Mouse (Mus musculus) forebrain, embryonic 13.5 days (tissue): ENCODE data around the gene Hsd17b11. TPM values are rescaled to one million over a fixed set of nuclear protein-coding genes. Genes with fewer than 3 reads are reported as not detected.

Experiments used
- ATAC-seq: fragments of 200-750 bp; cut with Nextera tagmentation; 2 replicates; pipeline ENCODE4 v1.8.0; 2017
- H3K27ac ChIP-seq: fragments of 300-500 bp; sonication (generic); 2 replicates; pipeline ENCODE4 v1.5.1; 2015; ENCODE audit warnings: inconsistent platforms, mild to moderate bottlenecking, moderate library complexity
- H3K27me3 ChIP-seq: fragments of 300-500 bp; sonication (generic); 2 replicates; pipeline ENCODE4 v1.6.1; 2015; ENCODE audit warnings: mild to moderate bottlenecking, inconsistent platforms
- H3K36me3 ChIP-seq: fragments of 300-500 bp; sonication (generic); 2 replicates; pipeline ENCODE4 v1.6.1; 2015; ENCODE audit warnings: mild to moderate bottlenecking, inconsistent platforms; ENCODE audit not compliant: poor library complexity, severe bottlenecking
- H3K4me1 ChIP-seq: fragments of 300-500 bp; sonication (generic); 2 replicates; pipeline ENCODE4 v1.6.1; 2015; ENCODE audit warnings: inconsistent platforms
- H3K4me2 ChIP-seq: fragments of 300-500 bp; sonication (generic); 2 replicates; pipeline ENCODE4 v1.6.1; 2015; ENCODE audit warnings: inconsistent platforms, mild to moderate bottlenecking, moderate library complexity
- H3K4me3 ChIP-seq: fragments of 300-500 bp; sonication (generic); 2 replicates; pipeline ENCODE4 v1.5.1; 2015; ENCODE audit warnings: mild to moderate bottlenecking, inconsistent platforms
- H3K9ac ChIP-seq: fragments of 300-500 bp; sonication (generic); 2 replicates; pipeline ENCODE4 v1.6.1; 2015; ENCODE audit warnings: mild to moderate bottlenecking, inconsistent platforms
- H3K9me3 ChIP-seq: fragments of 300-500 bp; sonication (generic); replicated peaks from 2 replicates; pipeline ENCODE4 v1.6.1; 2016; ENCODE audit warnings: inconsistent platforms
- WGBS: fragments of 180-500 bp; shearing (Covaris S2); methylation state at CpG from one replicate; pipeline ENCODE4 v1.1.7; 2015; 5-methylcytosine and 5-hydroxymethylcytosine counted together
- polyA plus RNA-seq: library from polyadenylated mRNA; unstranded; fragments of >200 nt; fragmentation: Nextera tagmentation; extraction: Ambion mirVana; gene quantifications from 2 replicates; pipeline ENCODE4 v1.2.1, GENCODE M21; 2015

Gene Hsd17b11
- polyA plus RNA-seq: 0.77 and 1.1 TPM in 2 replicates

GRCm38 (mm10) chr5:104021597-104022378 is at the start of gene Hsd17b11:
Gene Hsd17b11 (minus strand): TSS chr5:104021919.
- peaks cover 25% of the 10 kb centered on the region for H3K27me3 ChIP-seq
- peaks cover 5% of the 10 kb centered on the region; the same call in 1 of the 2 replicates for H3K4me1 ChIP-seq
- H3K9me3 ChIP-seq: no peaks in the 10 kb centered on the region
- peak within 1 kb of the TSS; percentile 66 for H3K9ac ChIP-seq
- H3K4me3 ChIP-seq: peak within 1 kb of the TSS; percentile 51
- no peaks in the 10 kb centered on the region for H3K36me3 ChIP-seq
- peak; percentile 76 for ATAC-seq
- H3K4me2 ChIP-seq: peak within 1 kb of the TSS; percentile 81
- WGBS: 1% methylated on average over 31 of the region's 31 CpGs
- no peak within 1 kb of the TSS for H3K27ac ChIP-seq

GRCm38 (mm10) chr5:104071048-104071447 is 49.3 kb upstream of the Hsd17b11 start:
- Histone ChIP-seq H3K4me2 (no peak overlapping the region), H3K27me3 (no peaks in the 10 kb centered on the region), H3K9ac (no peak overlapping the region), H3K36me3 (no peaks in the 10 kb centered on the region), H3K4me3 (no peak overlapping the region), H3K27ac (no peak overlapping the region), H3K9me3 (no peaks in the 10 kb centered on the region), H3K4me1 (peaks cover 8% of the 10 kb centered on the region)
- WGBS: 77% methylated on average over 4 of the region's 4 CpGs
- no peak for ATAC-seq

- Histone ChIP-seq H3K4me3 (no peak overlapping the region), H3K4me1 (peaks cover 8% of the 10 kb centered on the region), H3K36me3 (peaks cover 6% of the 10 kb centered on the region), H3K9ac (no peak overlapping the region), H3K27ac (no peak overlapping the region), H3K4me2 (no peak overlapping the region), H3K27me3 (no peaks in the 10 kb centered on the region), H3K9me3 (no peaks in the 10 kb centered on the region)
- ATAC-seq: no peak
- 94% methylated on average over 7 of the region's 7 CpGs for WGBS
Observed at GRCm38 (mm10) chr5:104068751-104069150, 47.0 kb upstream of the Hsd17b11 start.

- no peak for ATAC-seq
- no peaks in the 10 kb centered on the region for H3K4me1 ChIP-seq
- no peaks in the 10 kb centered on the region for H3K27me3 ChIP-seq
- no peak overlapping the region for H3K4me2 ChIP-seq
- H3K4me3 ChIP-seq: no peak overlapping the region
- H3K9me3 ChIP-seq: no peaks in the 10 kb centered on the region
- no peak overlapping the region for H3K9ac ChIP-seq
- H3K36me3 ChIP-seq: peaks cover 51% of the 10 kb centered on the region
- WGBS: 81% methylated on average over 11 of the region's 11 CpGs
- H3K27ac ChIP-seq: no peak overlapping the region
Observed at GRCm38 (mm10) chr5:104062773-104063551, 41.2 kb upstream of the Hsd17b11 start.

GRCm38 (mm10) chr5:104061936-104062772 is 40.4 kb upstream of the Hsd17b11 start:
- no peak overlapping the region for H3K4me2 ChIP-seq
- H3K4me1 ChIP-seq: no peaks in the 10 kb centered on the region
- no peak for ATAC-seq
- H3K9ac ChIP-seq: no peak overlapping the region
- no peak overlapping the region for H3K27ac ChIP-seq
- 81% methylated on average over 13 of the region's 13 CpGs for WGBS
- H3K4me3 ChIP-seq: no peak overlapping the region
- H3K36me3 ChIP-seq: peaks cover 51% of the 10 kb centered on the region
- H3K9me3 ChIP-seq: no peaks in the 10 kb centered on the region
- no peaks in the 10 kb centered on the region for H3K27me3 ChIP-seq

GRCm38 (mm10) chr5:104060429-104060828 is 38.7 kb upstream of the Hsd17b11 start:
- Histone ChIP-seq H3K36me3 (peaks cover 51% of the 10 kb centered on the region), H3K4me1 (no peaks in the 10 kb centered on the region), H3K27ac (no peak overlapping the region), H3K9ac (no peak overlapping the region), H3K27me3 (no peaks in the 10 kb centered on the region), H3K4me3 (no peak overlapping the region), H3K9me3 (no peaks in the 10 kb centered on the region), H3K4me2 (no peak overlapping the region)
- no peak for ATAC-seq
- WGBS: 89% methylated on average over 5 of the region's 5 CpGs

GRCm38 (mm10) chr5:104059628-104060027 is 37.9 kb upstream of the Hsd17b11 start:
- no peak overlapping the region for H3K4me3 ChIP-seq
- H3K27ac ChIP-seq: no peak overlapping the region
- peaks cover 45% of the 10 kb centered on the region for H3K36me3 ChIP-seq
- H3K4me2 ChIP-seq: no peak overlapping the region
- H3K4me1 ChIP-seq: no peaks in the 10 kb centered on the region
- H3K9me3 ChIP-seq: no peaks in the 10 kb centered on the region
- 76% methylated on average over 9 of the region's 9 CpGs for WGBS
- no peaks in the 10 kb centered on the region for H3K27me3 ChIP-seq
- H3K9ac ChIP-seq: no peak overlapping the region
- ATAC-seq: no peak

GRCm38 (mm10) chr5:104058021-104058420 is 36.3 kb upstream of the Hsd17b11 start:
- Histone ChIP-seq H3K4me2 (no peak overlapping the region), H3K4me3 (no peak overlapping the region), H3K27me3 (no peaks in the 10 kb centered on the region), H3K9ac (no peak overlapping the region), H3K36me3 (peaks cover 37% of the 10 kb centered on the region), H3K9me3 (no peaks in the 10 kb centered on the region), H3K4me1 (no peaks in the 10 kb centered on the region), H3K27ac (no peak overlapping the region)
- 63% methylated on average over 15 of the region's 15 CpGs for WGBS
- ATAC-seq: no peak

GRCm38 (mm10) chr5:104056295-104056694 is 34.6 kb upstream of the Hsd17b11 start:
- no peak overlapping the region for H3K4me3 ChIP-seq
- no peaks in the 10 kb centered on the region for H3K4me1 ChIP-seq
- no peak overlapping the region for H3K27ac ChIP-seq
- H3K9me3 ChIP-seq: no peaks in the 10 kb centered on the region
- no peak overlapping the region for H3K9ac ChIP-seq
- no peaks in the 10 kb centered on the region for H3K27me3 ChIP-seq
- 83% methylated on average over 7 of the region's 7 CpGs for WGBS
- H3K36me3 ChIP-seq: peaks cover 35% of the 10 kb centered on the region
- no peak for ATAC-seq
- no peak overlapping the region for H3K4me2 ChIP-seq

GRCm38 (mm10) chr5:104055816-104056215 is 34.1 kb upstream of the Hsd17b11 start:
- Histone ChIP-seq H3K27ac (no peak overlapping the region), H3K27me3 (no peaks in the 10 kb centered on the region), H3K36me3 (peaks cover 35% of the 10 kb centered on the region), H3K4me1 (no peaks in the 10 kb centered on the region), H3K9ac (no peak overlapping the region), H3K9me3 (no peaks in the 10 kb centered on the region), H3K4me2 (no peak overlapping the region), H3K4me3 (no peak overlapping the region)
- WGBS: 96% methylated on average over 4 of the region's 4 CpGs
- no peak for ATAC-seq

- Histone ChIP-seq H3K4me2 (no peak overlapping the region), H3K4me1 (no peaks in the 10 kb centered on the region), H3K36me3 (peaks cover 30% of the 10 kb centered on the region), H3K9me3 (no peaks in the 10 kb centered on the region), H3K4me3 (no peak overlapping the region), H3K27me3 (no peaks in the 10 kb centered on the region), H3K9ac (no peak overlapping the region), H3K27ac (no peak overlapping the region)
- ATAC-seq: no peak
- WGBS: 92% methylated on average over 4 of the region's 4 CpGs
Observed at GRCm38 (mm10) chr5:104054938-104055337, 33.2 kb upstream of the Hsd17b11 start.

GRCm38 (mm10) chr5:104052956-104053355 is 31.2 kb upstream of the Hsd17b11 start:
- Histone ChIP-seq H3K4me1 (peaks cover 3% of the 10 kb centered on the region), H3K27me3 (no peaks in the 10 kb centered on the region), H3K9me3 (no peaks in the 10 kb centered on the region), H3K4me2 (no peak overlapping the region), H3K9ac (no peak overlapping the region), H3K4me3 (no peak overlapping the region), H3K36me3 (peaks cover 23% of the 10 kb centered on the region), H3K27ac (no peak overlapping the region)
- no peak for ATAC-seq
- 59% methylated on average over 8 of the region's 8 CpGs for WGBS
